Mouse (Mus musculus) olfactory bulb, adult 2 months (tissue): ENCODE data around the gene Neu3.

ENCODE experiments used
- CTCF ChIP-seq: fragments of 200-500 bp; IDR thresholded peaks from 2 replicates; pipeline ENCODE4 v1.5.1; 2012; ENCODE audit warnings: low read depth, mild to moderate bottlenecking, low read length, moderate library complexity; ENCODE audit not compliant: insufficient read depth
- POLR2A ChIP-seq: fragments of 200-500 bp; IDR thresholded peaks from 2 replicates; pipeline ENCODE4 v1.6.1; 2012; ENCODE audit warnings: mild to moderate bottlenecking, low read depth, low read length, moderate library complexity; ENCODE audit not compliant: insufficient read depth

GRCm38 (mm10) chr7:99833115-99833845 lies 5.1 kb upstream of the Neu3 start:
- no peak for TF ChIP-seq CTCF
- TF ChIP-seq POLR2A, result no peak
